ENCODE assay signal across 20 mouse cellular contexts in the genomic region with DNA sequence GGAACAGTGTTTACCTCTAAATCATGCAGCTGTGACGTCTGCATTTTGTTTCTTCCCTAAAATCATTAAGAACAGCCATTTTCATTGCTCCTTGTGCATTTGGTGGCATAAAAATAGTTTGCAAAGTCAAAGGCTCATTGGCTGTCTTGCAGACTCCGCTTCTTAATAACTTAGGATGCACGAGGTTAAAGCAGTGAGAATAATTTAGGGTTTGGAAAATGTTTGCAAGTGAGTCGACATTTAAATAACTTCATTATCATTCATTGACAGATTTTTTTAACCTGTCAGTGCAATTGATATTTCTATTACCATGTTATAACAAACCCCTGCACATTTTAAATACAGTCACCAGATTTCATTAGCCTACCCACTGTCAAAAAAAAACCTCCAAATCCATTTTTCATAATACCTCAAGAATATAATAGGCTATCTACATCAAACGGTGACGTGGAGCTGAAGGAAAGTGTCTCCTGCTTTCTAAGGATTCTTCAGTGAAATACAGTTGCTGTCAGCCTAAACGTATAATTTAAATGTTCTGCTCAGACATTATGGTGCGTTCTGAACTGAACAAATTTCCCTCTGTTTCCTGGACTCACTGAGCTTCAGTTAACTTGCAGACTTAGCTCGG.
"Had no signal": no experiment of that assay in that cellular context is flagged by ENCODE, and none has a peak within 500 bp of the region (broad histone marks: within the 10 kb centered on the region; RNA-seq: fewer than 3 reads in every experiment).

No protein-coding gene starts in this region.

- DNase-seq: kidney, adult 9 months; kidney, postnatal 14 days; kidney, postnatal 4 days; left cerebral cortex, postnatal 4 days; liver, postnatal 0 days; lung, embryonic 14.5 days; retina, postnatal 1 day; right cerebral cortex, postnatal 25 days; thymus, adult 2 months; thymus, postnatal 14 days; thymus, postnatal 4 days had no signal

- H3K4me2 ChIP-seq: limb, embryonic 12.5 days; limb, embryonic 15.5 days; liver, embryonic 11.5 days; lung, embryonic 14.5 days; midbrain, embryonic 12.5 days; neural tube, embryonic 13.5 days had no signal

- H3K4me1 ChIP-seq: limb, embryonic 12.5 days; limb, embryonic 15.5 days; midbrain, embryonic 12.5 days; neural tube, embryonic 13.5 days had no signal

- H3K27me3 ChIP-seq: limb, embryonic 12.5 days; limb, embryonic 15.5 days; midbrain, embryonic 12.5 days; neural tube, embryonic 13.5 days had no signal

- H3K36me3 ChIP-seq: limb, embryonic 12.5 days; limb, embryonic 15.5 days; midbrain, embryonic 12.5 days; neural tube, embryonic 13.5 days had no signal

- H3K4me3 ChIP-seq: limb, embryonic 12.5 days; limb, embryonic 15.5 days; midbrain, embryonic 12.5 days; myocyte; neural tube, embryonic 13.5 days had no signal

- H3K9ac ChIP-seq: limb, embryonic 12.5 days; limb, embryonic 15.5 days; liver, embryonic 14.5 days; liver, postnatal 0 days; lung, embryonic 14.5 days; midbrain, embryonic 12.5 days; neural tube, embryonic 13.5 days had no signal

- H3K27ac ChIP-seq: limb, embryonic 12.5 days; limb, embryonic 15.5 days; liver, embryonic 14.5 days; macrophage; midbrain, embryonic 12.5 days; neural tube, embryonic 13.5 days had no signal

- ATAC-seq: liver, postnatal 0 days; lung, postnatal 0 days had no signal
